Mouse (Mus musculus): ENCODE results near the gene Susd1. TPM values are rescaled to one million over a fixed set of nuclear protein-coding genes. Genes with fewer than 3 reads are reported as not detected.

The Susd1 gene
- polyA plus RNA-seq, 1 experiment = 25.4 TPM

GRCm38 (mm10) chr4:59400931-59401330, 37.5 kb downstream of the Susd1 start:
- WGBS = 95% methylated on average over 10 of the region's 10 CpGs
- TF ChIP-seq CTCF (IDR thresholded peaks at IDR 0.05; ENCODE audit: extremely low read depth, insufficient read depth, insufficient read length, insufficient replicate concordance) = no peak
- Histone ChIP-seq H3K27me3 (ENCODE audit: control insufficient read depth, insufficient read depth, low read length) (no peaks in the 10 kb centered on the region), H3K4me1 (ENCODE audit: control insufficient read depth, insufficient read depth, insufficient read length) (no peaks in the 10 kb centered on the region), H3K27ac (ENCODE audit: insufficient read depth, low read length) (no peak overlapping the region), H3K36me3 (ENCODE audit: control insufficient read depth, insufficient read depth, low read length) (peaks cover 5% of the 10 kb centered on the region), H3K4me3 (ENCODE audit: extremely low read depth, insufficient read depth, insufficient read length) (no peak overlapping the region)
- DNase-seq (ENCODE audit: low read depth in 1 of 2, low spot score in 2 of 2) = no peak

GRCm38 (mm10) chr4:59399343-59399742, 39.1 kb downstream of the Susd1 start:
- Histone ChIP-seq H3K36me3 (ENCODE audit: control insufficient read depth, insufficient read depth, low read length) (peaks cover 5% of the 10 kb centered on the region), H3K4me1 (ENCODE audit: control insufficient read depth, insufficient read depth, insufficient read length) (no peaks in the 10 kb centered on the region), H3K27ac (ENCODE audit: insufficient read depth, low read length) (no peak overlapping the region), H3K4me3 (ENCODE audit: extremely low read depth, insufficient read depth, insufficient read length) (no peak overlapping the region), H3K27me3 (ENCODE audit: control insufficient read depth, insufficient read depth, low read length) (no peaks in the 10 kb centered on the region)
- WGBS = 87% methylated on average over 4 of the region's 4 CpGs
- no peak for DNase-seq (ENCODE audit: low read depth in 1 of 2, low spot score in 2 of 2)
- TF ChIP-seq CTCF (IDR thresholded peaks at IDR 0.05; ENCODE audit: extremely low read depth, insufficient read depth, insufficient read length, insufficient replicate concordance) = no peak
- no peak for TF ChIP-seq POLR2A (IDR thresholded peaks at IDR 0.05; ENCODE audit: low read depth, low read length)

GRCm38 (mm10) chr4:59395528-59395927, 42.9 kb downstream of the Susd1 start:
- Histone ChIP-seq H3K27me3 (ENCODE audit: control insufficient read depth, insufficient read depth, low read length) (no peaks in the 10 kb centered on the region), H3K27ac (ENCODE audit: insufficient read depth, low read length) (no peak overlapping the region), H3K36me3 (ENCODE audit: control insufficient read depth, insufficient read depth, low read length) (peaks cover 4% of the 10 kb centered on the region), H3K4me3 (ENCODE audit: extremely low read depth, insufficient read depth, insufficient read length) (no peak overlapping the region), H3K4me1 (ENCODE audit: control insufficient read depth, insufficient read depth, insufficient read length) (no peaks in the 10 kb centered on the region)
- no peak for DNase-seq (ENCODE audit: low read depth in 1 of 2, low spot score in 2 of 2)
- TF ChIP-seq CTCF (IDR thresholded peaks at IDR 0.05; ENCODE audit: extremely low read depth, insufficient read depth, insufficient read length, insufficient replicate concordance) (no peak), POLR2A (IDR thresholded peaks at IDR 0.05; ENCODE audit: low read depth, low read length) (no peak)
- 55% methylated on average over 2 of the region's 2 CpGs for WGBS

GRCm38 (mm10) chr4:59394155-59394554, 44.3 kb downstream of the Susd1 start:
- whole genome bisulfite sequencing = 90% methylated on average over 2 of the region's 2 CpGs
- Histone ChIP-seq H3K27me3 (ENCODE audit: control insufficient read depth, insufficient read depth, low read length) (no peaks in the 10 kb centered on the region), H3K4me1 (ENCODE audit: control insufficient read depth, insufficient read depth, insufficient read length) (no peaks in the 10 kb centered on the region), H3K4me3 (ENCODE audit: extremely low read depth, insufficient read depth, insufficient read length) (no peak overlapping the region), H3K36me3 (ENCODE audit: control insufficient read depth, insufficient read depth, low read length) (peaks cover 10% of the 10 kb centered on the region), H3K27ac (ENCODE audit: insufficient read depth, low read length) (no peak overlapping the region)
- TF ChIP-seq CTCF (IDR thresholded peaks at IDR 0.05; ENCODE audit: extremely low read depth, insufficient read depth, insufficient read length, insufficient replicate concordance) (no peak), POLR2A (IDR thresholded peaks at IDR 0.05; ENCODE audit: low read depth, low read length) (no peak)
- no peak for DNase-seq (ENCODE audit: low read depth in 1 of 2, low spot score in 2 of 2)

- no peak for DNase-seq (ENCODE audit: low read depth in 1 of 2, low spot score in 2 of 2)
- H3K27ac ChIP-seq (ENCODE audit: insufficient read depth, low read length) = no peak overlapping the region
- TF ChIP-seq POLR2A (IDR thresholded peaks at IDR 0.05; ENCODE audit: low read depth, low read length) = no peak
- TF ChIP-seq CTCF (IDR thresholded peaks at IDR 0.05; ENCODE audit: extremely low read depth, insufficient read depth, insufficient read length, insufficient replicate concordance) = no peak
These were observed 49.9 kb downstream of the Susd1 start for GRCm38 (mm10) chr4:59388447-59389030.

GRCm38 (mm10) chr4:59387387-59388210, 50.8 kb downstream of the Susd1 start:
- Histone ChIP-seq H3K4me3 (ENCODE audit: extremely low read depth, insufficient read depth, insufficient read length) (no peak overlapping the region), H3K36me3 (ENCODE audit: control insufficient read depth, insufficient read depth, low read length) (peaks cover 14% of the 10 kb centered on the region), H3K27ac (ENCODE audit: insufficient read depth, low read length) (no peak overlapping the region), H3K4me1 (ENCODE audit: control insufficient read depth, insufficient read depth, insufficient read length) (no peaks in the 10 kb centered on the region), H3K27me3 (ENCODE audit: control insufficient read depth, insufficient read depth, low read length) (no peaks in the 10 kb centered on the region)
- 84% methylated on average over 13 of the region's 13 CpGs for WGBS
- TF ChIP-seq POLR2A (IDR thresholded peaks at IDR 0.05; ENCODE audit: low read depth, low read length) (no peak), CTCF (IDR thresholded peaks at IDR 0.05; ENCODE audit: extremely low read depth, insufficient read depth, insufficient read length, insufficient replicate concordance) (no peak)
- DNase-seq (ENCODE audit: low read depth in 1 of 2, low spot score in 2 of 2) = no peak

More at GRCm38 (mm10) chr4:59388447-59389030, 49.9 kb downstream of the Susd1 start:
- H3K36me3 ChIP-seq (ENCODE audit: control insufficient read depth, insufficient read depth, low read length) = peaks cover 14% of the 10 kb centered on the region
- no peaks in the 10 kb centered on the region for H3K27me3 ChIP-seq (ENCODE audit: control insufficient read depth, insufficient read depth, low read length)
- H3K4me1 ChIP-seq (ENCODE audit: control insufficient read depth, insufficient read depth, insufficient read length) = no peaks in the 10 kb centered on the region
- 89% methylated on average over 13 of the region's 13 CpGs for WGBS
- H3K4me3 ChIP-seq (ENCODE audit: extremely low read depth, insufficient read depth, insufficient read length) = no peak overlapping the region

Measured in spleen, adult 2 months (tissue).